Mouse (Mus musculus) intestine, postnatal 0 days (tissue): ENCODE results near the gene Dxo. TPM values are rescaled to one million over a fixed set of nuclear protein-coding genes. Genes with fewer than 3 reads are reported as not detected.

ENCODE experiments used
- ATAC-seq: fragments of 200-750 bp; cut with Nextera tagmentation; 2 replicates; pipeline ENCODE4 v1.8.0; 2017; ENCODE audit warnings: mild to moderate bottlenecking, moderate TSS enrichment, moderate library complexity
- H3K27ac ChIP-seq: fragments of 300-500 bp; sonication (generic); 2 replicates; pipeline ENCODE4 v1.5.1; 2014; ENCODE audit warnings: mild to moderate bottlenecking, low read depth, low read length, moderate library complexity
- H3K27me3 ChIP-seq: fragments of 300-500 bp; sonication (generic); replicated peaks from 2 replicates; pipeline ENCODE4 v1.6.1; 2014; ENCODE audit warnings: low read length, mixed read lengths; ENCODE audit not compliant: control insufficient read depth, insufficient read depth
- H3K36me3 ChIP-seq: fragments of 300-500 bp; sonication (generic); 2 replicates; pipeline ENCODE4 v1.6.1; 2014; ENCODE audit warnings: mild to moderate bottlenecking, moderate library complexity; ENCODE audit not compliant: control insufficient read depth, insufficient read depth
- H3K4me1 ChIP-seq: fragments of 300-500 bp; sonication (generic); replicated peaks from 2 replicates; pipeline ENCODE4 v1.6.1; 2014; ENCODE audit warnings: antibody characterized with exemption, low read length, mixed read lengths; ENCODE audit not compliant: control insufficient read depth, insufficient read depth
- H3K4me2 ChIP-seq: fragments of 300-500 bp; sonication (generic); replicated peaks from 2 replicates; pipeline ENCODE4 v1.6.1; 2014; ENCODE audit warnings: low read depth, mild to moderate bottlenecking, moderate library complexity
- H3K4me3 ChIP-seq: fragments of 300-500 bp; sonication (generic); 2 replicates; pipeline ENCODE4 v1.5.1; 2014; ENCODE audit warnings: low read depth, low read length
- H3K9ac ChIP-seq: fragments of 300-500 bp; sonication (generic); 2 replicates; pipeline ENCODE4 v1.6.1; 2014; ENCODE audit warnings: mild to moderate bottlenecking, low read depth, low read length
- H3K9me3 ChIP-seq: fragments of 300-500 bp; sonication (generic); 2 replicates; pipeline ENCODE4 v1.6.1; 2016; ENCODE audit warnings: mixed run types; ENCODE audit not compliant: control insufficient read depth
- CTCF ChIP-seq: sonication (generic); IDR thresholded peaks from 2 replicates; pipeline ENCODE4 v1.5.1; 2016; ENCODE audit warnings: low read depth, mild to moderate bottlenecking, control low read depth, antibody characterized with exemption, moderate library complexity
- WGBS: fragments of 180-500 bp; shearing (Covaris S2); extraction: QIAGEN DNeasy Blood & Tissue Kit; methylation state at CpG from one replicate; pipeline ENCODE4 v1.1.7; 2014; 5-methylcytosine and 5-hydroxymethylcytosine counted together
- polyA plus RNA-seq: library from polyadenylated mRNA; unstranded; fragments of >200 nt; fragmentation: Nextera tagmentation; extraction: Ambion mirVana; gene quantifications from 2 replicates; pipeline ENCODE4 v1.2.1, GENCODE M21; 2015

Dxo gene
- polyA plus RNA-seq, 1 experiment from 2014 or later, result 44.2 TPM

- no peak for TF ChIP-seq CTCF
- H3K27me3 ChIP-seq, result no peaks in the 10 kb centered on the region
- no peaks in the 10 kb centered on the region for H3K9me3 ChIP-seq
- no peak for ATAC-seq
- no peak overlapping the region for H3K9ac ChIP-seq
- H3K27ac ChIP-seq, result no peak overlapping the region
- 66% methylated on average over 8 of the region's 8 CpGs for WGBS
- H3K4me3 ChIP-seq, result no peak overlapping the region
- H3K4me1 ChIP-seq, result peaks cover 8% of the 10 kb centered on the region; the same call in 1 of the 2 replicates
- H3K36me3 ChIP-seq, result peaks cover 56% of the 10 kb centered on the region
- no peak overlapping the region for H3K4me2 ChIP-seq
Measured at GRCm38 (mm10) chr17:34853511-34853910, 16.7 kb downstream of the Dxo start.

DNA sequence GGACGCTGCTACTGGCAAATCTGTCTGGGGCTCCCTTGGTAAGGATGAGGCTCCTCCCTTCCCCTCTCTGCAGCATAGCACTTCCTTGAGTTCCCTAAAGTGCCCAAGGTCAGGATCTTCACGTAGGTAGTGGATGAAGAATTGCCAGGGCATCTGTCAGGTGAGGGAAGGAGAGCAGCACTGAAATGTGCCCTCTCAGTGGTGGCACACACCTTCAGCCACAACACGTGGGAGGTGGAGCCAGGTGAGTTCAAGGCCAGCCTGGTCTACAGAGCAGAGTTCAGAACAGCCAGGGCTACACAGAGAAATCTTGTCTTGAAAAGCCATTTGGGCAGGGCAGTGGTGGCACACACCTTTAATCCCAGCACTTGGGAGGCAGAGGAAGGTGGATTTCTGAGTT is 17.9 kb downstream of the Dxo start:
- WGBS, result 44% methylated on average over 3 of the region's 3 CpGs
- Histone ChIP-seq H3K36me3 (peaks cover 63% of the 10 kb centered on the region), H3K4me3 (no peak overlapping the region), H3K4me1 (peaks cover 3% of the 10 kb centered on the region; the same call in 1 of the 2 replicates), H3K27me3 (no peaks in the 10 kb centered on the region), H3K27ac (no peak overlapping the region), H3K4me2 (no peak overlapping the region), H3K9me3 (no peaks in the 10 kb centered on the region), H3K9ac (no peak overlapping the region)
- TF ChIP-seq CTCF, result no peak
- ATAC-seq, result no peak

GRCm38 (mm10) chr17:34855825-34856224 is 19.0 kb downstream of the Dxo start:
- WGBS, result 33% methylated on average over 3 of the region's 3 CpGs
- peak; percentile 92 for TF ChIP-seq CTCF
- Histone ChIP-seq H3K4me2 (no peak overlapping the region), H3K9me3 (no peaks in the 10 kb centered on the region), H3K4me1 (peaks cover 3% of the 10 kb centered on the region; the same call in 1 of the 2 replicates), H3K9ac (no peak overlapping the region), H3K36me3 (peaks cover 70% of the 10 kb centered on the region), H3K27ac (no peak overlapping the region; the same call in 1 of the 2 replicates), H3K4me3 (no peak overlapping the region), H3K27me3 (no peaks in the 10 kb centered on the region)
- no peak for ATAC-seq

DNA sequence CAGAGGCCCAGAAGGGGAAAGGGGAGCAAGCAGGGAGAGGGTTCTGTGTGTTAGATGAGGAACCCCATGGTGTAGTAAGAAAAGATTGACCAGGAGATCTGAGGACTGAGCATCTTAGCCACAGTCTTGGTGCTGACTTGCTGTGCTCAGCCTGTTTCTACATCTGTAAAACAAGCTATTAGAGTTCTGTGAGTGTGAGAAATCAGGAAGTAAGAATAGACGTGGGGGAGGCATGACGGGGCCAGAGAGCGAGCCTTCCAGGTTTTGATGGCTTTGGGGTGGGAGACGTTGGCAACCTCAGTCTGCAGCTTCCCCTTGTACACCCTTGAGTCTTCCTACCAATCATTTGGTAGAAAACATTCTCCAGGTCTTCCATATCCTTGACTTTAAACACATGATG is 21.9 kb downstream of the Dxo start:
- no peak for TF ChIP-seq CTCF
- Histone ChIP-seq H3K27ac (no peak overlapping the region), H3K9me3 (no peaks in the 10 kb centered on the region), H3K4me1 (no peaks in the 10 kb centered on the region; the same call in 1 of the 2 replicates), H3K4me2 (no peak overlapping the region), H3K4me3 (no peak overlapping the region), H3K27me3 (no peaks in the 10 kb centered on the region), H3K9ac (no peak overlapping the region), H3K36me3 (peaks cover 61% of the 10 kb centered on the region)
- no peak for ATAC-seq
- 86% methylated on average over 4 of the region's 4 CpGs for WGBS

GRCm38 (mm10) chr17:34860514-34860913 is 23.7 kb downstream of the Dxo start:
- Histone ChIP-seq H3K4me3 (no peak overlapping the region; the same call in 1 of the 2 replicates), H3K9ac (no peak overlapping the region), H3K4me1 (no peaks in the 10 kb centered on the region; the same call in 1 of the 2 replicates), H3K9me3 (no peaks in the 10 kb centered on the region), H3K27ac (no peak overlapping the region), H3K36me3 (peaks cover 42% of the 10 kb centered on the region), H3K27me3 (no peaks in the 10 kb centered on the region), H3K4me2 (peak overlapping the region; percentile 65)
- no peak for ATAC-seq
- WGBS, result 75% methylated on average over 9 of the region's 9 CpGs
- TF ChIP-seq CTCF, result no peak

DNA sequence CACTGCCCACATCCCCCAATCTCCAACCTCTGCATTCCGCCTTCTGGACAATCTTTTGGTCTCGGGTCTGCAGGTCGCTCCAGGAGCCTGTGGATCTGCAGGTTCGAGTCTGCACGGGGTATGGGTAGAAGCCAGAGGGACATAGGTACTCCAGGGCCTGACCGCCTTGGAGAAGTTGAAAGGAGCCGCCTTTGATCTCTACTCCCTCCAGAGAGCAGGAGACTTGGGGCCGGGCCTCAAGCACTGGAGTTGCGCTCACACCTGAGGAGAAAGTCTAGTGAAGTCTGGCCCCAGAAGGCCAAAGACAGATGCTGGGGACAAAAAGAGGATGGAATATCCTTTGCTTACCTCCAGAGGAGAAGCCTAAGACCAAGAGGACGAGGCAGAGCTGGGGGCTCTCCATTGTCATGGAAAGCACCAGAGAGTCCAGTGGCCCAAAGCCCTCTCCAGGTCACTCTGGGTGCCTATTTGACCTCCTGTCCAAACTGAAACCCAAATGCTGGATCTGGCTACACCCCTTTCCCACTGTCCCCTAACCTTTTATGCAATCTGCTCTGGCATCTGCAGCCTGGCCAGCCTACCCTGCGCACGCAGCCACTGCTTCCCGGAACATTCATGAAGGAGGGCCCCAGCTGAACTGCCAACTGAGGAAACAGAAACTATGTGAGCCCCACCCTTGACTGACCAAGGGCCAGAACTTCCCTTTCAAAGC is 25.0 kb downstream of the Dxo start:
- Histone ChIP-seq H3K4me2 (peak overlapping the region; percentile 65), H3K27me3 (no peaks in the 10 kb centered on the region), H3K36me3 (peaks cover 31% of the 10 kb centered on the region), H3K4me3 (peak overlapping the region; percentile 26), H3K9ac (peak overlapping the region; percentile 38; the same call in 1 of the 2 replicates), H3K4me1 (no peaks in the 10 kb centered on the region; the same call in 1 of the 2 replicates), H3K9me3 (no peaks in the 10 kb centered on the region), H3K27ac (peak overlapping the region; percentile 91)
- no peak for TF ChIP-seq CTCF
- ATAC-seq, result peak; percentile 75
- WGBS, result 39% methylated on average over 13 of the region's 13 CpGs
